Mouse (Mus musculus): ENCODE measurements around the gene Sox6.

DNA sequence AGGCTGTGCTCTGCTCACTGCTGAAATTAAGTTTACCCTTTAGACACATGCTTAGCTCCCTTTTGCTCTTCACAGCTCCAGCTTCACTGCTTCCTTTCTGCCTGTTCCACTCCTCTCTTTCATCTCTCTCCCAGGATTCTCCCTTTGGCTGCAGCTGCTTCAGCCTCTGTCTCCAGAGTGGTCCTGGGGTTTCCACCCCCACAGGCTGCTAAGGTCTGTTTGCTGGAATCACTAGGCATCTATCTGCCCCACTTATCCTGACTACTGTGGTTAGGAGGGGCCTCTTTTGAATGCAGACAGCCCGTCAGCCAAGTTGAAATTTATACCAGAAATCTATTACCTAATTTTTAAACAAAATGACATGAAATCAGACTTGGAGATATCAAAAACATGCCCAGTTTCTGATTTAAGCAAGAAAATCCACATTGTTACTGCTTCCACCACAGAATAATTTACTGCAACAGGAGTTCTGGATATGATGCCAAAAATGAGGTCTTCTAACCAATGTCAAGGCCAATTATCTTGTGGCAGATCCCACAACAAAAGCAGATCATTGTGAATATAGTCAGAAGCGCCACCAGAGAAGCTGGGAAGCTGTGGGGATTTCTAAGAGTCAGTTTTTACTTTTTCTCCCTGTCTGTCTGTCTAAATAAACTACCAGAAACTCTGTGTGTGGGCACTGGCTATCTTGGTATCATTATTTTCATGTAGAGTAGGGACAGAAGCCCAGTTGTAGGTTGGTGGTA is 552.8 kb downstream of the Sox6 start:
- TF ChIP-seq CTCF (IDR thresholded peaks at IDR 0.05): no peak
- TF ChIP-seq POLR2A (IDR thresholded peaks at IDR 0.05; ENCODE audit: insufficient read depth, low read depth, low read length): no peak
- TF ChIP-seq EP300 (IDR thresholded peaks at IDR 0.05; ENCODE audit: insufficient read depth, low read depth, low read length): no peak
